Mouse (Mus musculus): ENCODE measurements at regions not wholly inside any gene's neighbourhood (a gene's known extent, or its start where the extent isn't known, plus 50 kb on each side); places are given as distances from the start of the nearest gene placed in this dataset.
A peak's percentile ranks its signal among the peaks of the same experiment; 100 is the strongest.

DNA sequence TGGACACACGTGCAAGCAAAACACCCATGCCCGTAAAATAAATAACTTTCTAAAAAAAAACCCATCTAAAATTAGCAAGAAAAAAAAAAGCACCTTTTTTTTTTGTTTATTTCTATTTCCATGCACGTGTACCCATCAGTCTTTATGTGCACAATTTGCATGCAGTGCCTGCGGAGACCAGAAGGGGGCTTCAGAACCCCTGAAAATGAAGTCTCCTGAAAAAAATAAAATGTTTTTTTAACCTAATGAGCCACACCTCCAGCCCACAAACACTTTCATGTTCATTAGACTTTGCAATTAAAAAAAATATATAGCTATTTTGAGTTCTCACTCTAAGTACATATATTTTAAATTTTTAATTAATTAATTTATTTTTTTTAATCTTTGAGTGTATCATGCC, 134.9 kb upstream of the Thy1 start:
- whole genome bisulfite sequencing: 81% methylated on average over 4 of the region's 4 CpGs
- DNase-seq (ENCODE audit: low spot score): no peak
- no peaks in the 10 kb centered on the region for H3K9me3 ChIP-seq
- no peaks in the 10 kb centered on the region for H3K36me3 ChIP-seq (replicated peaks)
- no peaks in the 10 kb centered on the region for H3K27me3 ChIP-seq (replicated peaks; ENCODE audit: low read depth, poor library complexity, severe bottlenecking)
- H3K27ac ChIP-seq (replicated peaks): no peak overlapping the region
- H3K4me1 ChIP-seq: peaks cover 10% of the 10 kb centered on the region
- no peak overlapping the region for H3K4me3 ChIP-seq

DNA sequence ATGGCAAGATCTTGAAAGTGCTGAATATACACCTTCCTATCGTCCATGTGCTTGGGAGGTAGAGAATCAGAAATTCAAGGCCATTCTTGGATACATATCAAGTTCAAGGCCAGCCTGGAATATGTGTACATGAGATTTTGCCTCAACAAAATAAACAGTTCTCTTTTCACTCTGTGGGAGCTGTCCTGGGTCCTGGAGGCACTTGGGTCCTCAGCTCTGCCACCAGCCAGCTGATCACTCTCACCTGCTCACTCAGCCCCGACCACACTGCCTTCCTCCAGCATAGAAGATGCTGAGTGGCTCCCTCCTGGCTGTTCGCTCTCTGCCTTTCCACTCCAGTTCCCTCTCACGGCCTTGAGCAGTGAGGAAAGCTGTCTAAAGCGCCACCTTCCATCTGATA, 128.2 kb upstream of the Thy1 start:
- Histone ChIP-seq H3K27ac (replicated peaks) (no peak overlapping the region), H3K27me3 (replicated peaks; ENCODE audit: low read depth, poor library complexity, severe bottlenecking) (peaks cover 37% of the 10 kb centered on the region), H3K36me3 (replicated peaks) (no peaks in the 10 kb centered on the region), H3K9me3 (no peaks in the 10 kb centered on the region), H3K4me3 (no peak overlapping the region), H3K4me1 (no peaks in the 10 kb centered on the region)
- peak; percentile 49 for DNase-seq (ENCODE audit: low spot score)
- WGBS: 67% methylated on average over 5 of the region's 5 CpGs

GRCm38 (mm10) chr9:43917467-43917866, 125.7 kb upstream of the Thy1 start:
- no peak for DNase-seq (ENCODE audit: low spot score)
- H3K36me3 ChIP-seq (replicated peaks): no peaks in the 10 kb centered on the region
- H3K4me3 ChIP-seq: no peak overlapping the region
- H3K27ac ChIP-seq (replicated peaks): no peak overlapping the region
- H3K4me1 ChIP-seq: peaks cover 9% of the 10 kb centered on the region
- H3K9me3 ChIP-seq: no peaks in the 10 kb centered on the region
- peaks cover 59% of the 10 kb centered on the region for H3K27me3 ChIP-seq (replicated peaks; ENCODE audit: low read depth, poor library complexity, severe bottlenecking)
- 32% methylated on average over 10 of the region's 10 CpGs for WGBS

DNA sequence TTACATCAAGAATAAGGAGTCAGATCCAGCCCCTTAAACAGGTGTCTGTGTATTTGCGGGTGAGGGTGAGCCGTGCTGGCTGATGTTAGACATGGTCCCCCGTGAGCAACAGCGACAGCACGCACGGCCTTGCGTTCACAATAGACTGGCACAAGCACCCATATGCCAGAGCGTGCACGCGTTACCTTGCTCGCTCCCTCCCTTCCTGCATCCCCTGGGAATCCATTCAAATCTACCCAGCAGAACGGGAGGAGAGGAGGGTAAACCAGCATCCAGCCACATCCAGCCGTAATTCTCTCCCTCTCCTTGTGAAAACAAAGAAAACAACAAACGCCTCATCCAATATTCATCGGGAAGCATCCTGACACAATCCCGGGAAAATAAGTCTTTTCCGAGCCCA, 124.2 kb upstream of the Thy1 start:
- no peaks in the 10 kb centered on the region for H3K36me3 ChIP-seq (replicated peaks)
- no peak for DNase-seq (ENCODE audit: low spot score)
- H3K4me3 ChIP-seq: no peak overlapping the region
- WGBS: 76% methylated on average over 17 of the region's 17 CpGs
- H3K4me1 ChIP-seq: peaks cover 11% of the 10 kb centered on the region
- no peak overlapping the region for H3K27ac ChIP-seq (replicated peaks)
- no peaks in the 10 kb centered on the region for H3K9me3 ChIP-seq
- H3K27me3 ChIP-seq (replicated peaks; ENCODE audit: low read depth, poor library complexity, severe bottlenecking): peaks cover 73% of the 10 kb centered on the region

GRCm38 (mm10) chr9:43920053-43920754, 123.0 kb upstream of the Thy1 start:
- WGBS: 9% methylated on average over 24 of the region's 24 CpGs
- Histone ChIP-seq H3K27me3 (replicated peaks; ENCODE audit: low read depth, poor library complexity, severe bottlenecking) (peaks cover 73% of the 10 kb centered on the region), H3K9me3 (no peaks in the 10 kb centered on the region), H3K36me3 (replicated peaks) (no peaks in the 10 kb centered on the region), H3K4me1 (peaks cover 11% of the 10 kb centered on the region), H3K27ac (replicated peaks) (no peak overlapping the region), H3K4me3 (peak overlapping the region; percentile 37)
- DNase-seq (ENCODE audit: low spot score): peak; percentile 86

GRCm38 (mm10) chr9:43922231-43922630, 121.0 kb upstream of the Thy1 start:
- WGBS: 80% methylated on average over 6 of the region's 6 CpGs

GRCm38 (mm10) chr9:43923088-43923487, 120.1 kb upstream of the Thy1 start:
- DNase-seq (ENCODE audit: low spot score): no peak

More at GRCm38 (mm10) chr9:43922231-43922630, 121.0 kb upstream of the Thy1 start:
- Histone ChIP-seq H3K36me3 (replicated peaks) (no peaks in the 10 kb centered on the region), H3K27me3 (replicated peaks; ENCODE audit: low read depth, poor library complexity, severe bottlenecking) (peaks cover 63% of the 10 kb centered on the region), H3K4me3 (no peak overlapping the region), H3K4me1 (peaks cover 11% of the 10 kb centered on the region), H3K27ac (replicated peaks) (no peak overlapping the region), H3K9me3 (no peaks in the 10 kb centered on the region)
- no peak for DNase-seq (ENCODE audit: low spot score)

GRCm38 (mm10) chr9:43924795-43925194, 118.4 kb upstream of the Thy1 start:
- H3K9me3 ChIP-seq: no peaks in the 10 kb centered on the region
- peaks cover 17% of the 10 kb centered on the region for H3K4me1 ChIP-seq
- no peak overlapping the region for H3K27ac ChIP-seq (replicated peaks)
- peaks cover 37% of the 10 kb centered on the region for H3K27me3 ChIP-seq (replicated peaks; ENCODE audit: low read depth, poor library complexity, severe bottlenecking)
- DNase-seq (ENCODE audit: low spot score): peak; percentile 56
- H3K36me3 ChIP-seq (replicated peaks): no peaks in the 10 kb centered on the region
- no peak overlapping the region for H3K4me3 ChIP-seq
- WGBS: 37% methylated on average over 15 of the region's 15 CpGs

More at GRCm38 (mm10) chr9:43923088-43923487, 120.1 kb upstream of the Thy1 start:
- WGBS: 44% methylated on average over 4 of the region's 4 CpGs
- no peaks in the 10 kb centered on the region for H3K36me3 ChIP-seq (replicated peaks)
- no peaks in the 10 kb centered on the region for H3K9me3 ChIP-seq
- H3K4me1 ChIP-seq: peaks cover 11% of the 10 kb centered on the region
- peaks cover 54% of the 10 kb centered on the region for H3K27me3 ChIP-seq (replicated peaks; ENCODE audit: low read depth, poor library complexity, severe bottlenecking)
- H3K27ac ChIP-seq (replicated peaks): no peak overlapping the region
- H3K4me3 ChIP-seq: no peak overlapping the region

- 35% methylated on average over 7 of the region's 7 CpGs for WGBS
- Histone ChIP-seq H3K4me3 (no peak overlapping the region), H3K9me3 (no peaks in the 10 kb centered on the region), H3K36me3 (replicated peaks) (no peaks in the 10 kb centered on the region), H3K4me1 (peaks cover 16% of the 10 kb centered on the region), H3K27me3 (replicated peaks; ENCODE audit: low read depth, poor library complexity, severe bottlenecking) (peaks cover 12% of the 10 kb centered on the region; the same call in 1 of the 2 replicates), H3K27ac (replicated peaks) (no peak overlapping the region)
- DNase-seq (ENCODE audit: low spot score): no peak
Observed at GRCm38 (mm10) chr9:43929312-43930036, 113.7 kb upstream of the Thy1 start.

DNA sequence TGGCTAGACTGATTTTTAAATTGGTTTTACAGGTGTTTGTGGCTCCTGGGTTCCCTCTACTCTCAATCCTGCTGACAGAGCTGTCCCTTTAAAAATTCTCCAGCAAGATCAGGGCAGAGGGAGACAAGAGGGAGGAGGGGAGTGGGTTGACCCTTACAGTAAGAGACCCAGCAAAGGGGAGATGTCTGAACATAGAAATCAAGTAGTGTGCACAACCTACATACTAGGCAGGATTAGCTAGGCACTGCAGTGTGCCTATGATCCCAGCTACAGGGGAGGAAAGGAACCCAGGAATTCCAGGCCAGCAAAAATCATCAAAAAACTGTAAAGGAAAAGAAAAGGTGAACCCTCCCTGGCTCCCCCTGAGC, 113.2 kb upstream of the Thy1 start:
- Histone ChIP-seq H3K4me1 (peaks cover 18% of the 10 kb centered on the region), H3K4me3 (no peak overlapping the region), H3K27me3 (replicated peaks; ENCODE audit: low read depth, poor library complexity, severe bottlenecking) (peaks cover 14% of the 10 kb centered on the region; the same call in 1 of the 2 replicates), H3K27ac (replicated peaks) (no peak overlapping the region), H3K36me3 (replicated peaks) (no peaks in the 10 kb centered on the region), H3K9me3 (no peaks in the 10 kb centered on the region)
- no peak for DNase-seq (ENCODE audit: low spot score)

DNA sequence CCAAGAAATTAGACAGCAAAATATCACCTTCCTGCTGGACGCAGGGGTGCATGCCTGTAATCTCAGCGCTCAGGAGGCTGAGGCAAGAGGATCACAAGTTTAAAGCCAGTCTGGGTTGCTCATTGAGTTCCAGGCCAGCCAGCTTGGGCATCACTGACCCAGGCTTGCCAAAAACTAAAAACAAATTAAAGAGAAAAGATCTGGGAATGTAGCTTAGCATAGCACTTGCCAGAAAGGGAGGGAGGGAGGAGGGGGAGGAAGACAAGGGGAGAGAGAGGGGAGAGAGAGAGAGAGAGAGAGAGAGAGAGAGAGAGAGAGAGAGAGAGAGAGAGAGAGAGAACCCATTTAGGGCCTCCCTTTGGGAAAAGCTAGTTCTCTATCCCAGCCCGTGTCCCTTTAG, 112.7 kb upstream of the Thy1 start:
- Histone ChIP-seq H3K27ac (replicated peaks) (no peak overlapping the region), H3K27me3 (replicated peaks; ENCODE audit: low read depth, poor library complexity, severe bottlenecking) (peaks cover 16% of the 10 kb centered on the region; the same call in 1 of the 2 replicates), H3K4me3 (no peak overlapping the region), H3K9me3 (no peaks in the 10 kb centered on the region), H3K4me1 (peaks cover 18% of the 10 kb centered on the region), H3K36me3 (replicated peaks) (no peaks in the 10 kb centered on the region)
- DNase-seq (ENCODE audit: low spot score): no peak
- WGBS: 79% methylated on average over 3 of the region's 3 CpGs

- WGBS: 37% methylated on average over 18 of the region's 18 CpGs
- Histone ChIP-seq H3K27ac (replicated peaks) (no peak overlapping the region), H3K36me3 (replicated peaks) (no peaks in the 10 kb centered on the region), H3K4me3 (no peak overlapping the region), H3K27me3 (replicated peaks; ENCODE audit: low read depth, poor library complexity, severe bottlenecking) (peaks cover 22% of the 10 kb centered on the region; the same call in 1 of the 2 replicates), H3K4me1 (peaks cover 18% of the 10 kb centered on the region), H3K9me3 (no peaks in the 10 kb centered on the region)
- no peak for DNase-seq (ENCODE audit: low spot score)
Observed at GRCm38 (mm10) chr9:43934012-43934690, 109.0 kb upstream of the Thy1 start.

Measured in embryonic facial prominence, embryonic 10.5 days (tissue).